Mouse (Mus musculus): ENCODE data around the gene Sox9.

- TF ChIP-seq CTCF (IDR thresholded peaks at IDR 0.05 in 2 of 3, conservative IDR thresholded peaks at IDR 0.05 in 1 of 3; ENCODE audit: control insufficient read depth in 1 of 3, insufficient read depth in 1 of 3, low read depth in 2 of 3, low read length in 3 of 3, poor library complexity in 1 of 3, severe bottlenecking in 1 of 3) (peak in 1 of 3 experiments; percentile 9; a peak in 1 of 6 replicates), GATA1 (IDR thresholded peaks at IDR 0.05; ENCODE audit: low read depth, low read length) (no peak), MXI1 (IDR thresholded peaks at IDR 0.05; ENCODE audit: low read depth, low read length) (no peak), ZMIZ1 (IDR thresholded peaks at IDR 0.05; ENCODE audit: low read depth, low read length) (no peak), POLR2A (IDR thresholded peaks at IDR 0.05; ENCODE audit: control insufficient read depth in 1 of 2, insufficient read depth in 1 of 2, low read depth in 1 of 2, low read length in 2 of 2, poor library complexity in 1 of 2) (no peak), JUND (IDR thresholded peaks at IDR 0.05; ENCODE audit: low read depth, low read length) (no peak), ZC3H11A (IDR thresholded peaks at IDR 0.05; ENCODE audit: low read depth, low read length) (no peak)
Measured at GRCm38 (mm10) chr11:112779762-112780161, 2.3 kb upstream of the Sox9 start.
